Mouse (Mus musculus): ENCODE measurements around the gene Ankrd11. TPM values are rescaled to one million over a fixed set of nuclear protein-coding genes. Genes with fewer than 3 reads are reported as not detected.

Ankrd11 gene
- polyA plus RNA-seq, 1 experiment, result 32.5 TPM

- TF ChIP-seq MAX (IDR thresholded peaks at IDR 0.05) (no peak), CEBPB (IDR thresholded peaks at IDR 0.05; ENCODE audit: low read depth) (no peak), CTCF (IDR thresholded peaks at IDR 0.05; ENCODE audit: control insufficient read depth, insufficient read depth, insufficient read length) (no peak)
- Histone ChIP-seq H3ac (ENCODE audit: control insufficient read depth, insufficient read length, low read depth) (no peak overlapping the region), H3K36me3 (ENCODE audit: control insufficient read depth, insufficient read depth) (no peaks in the 10 kb centered on the region), H3K79me3 (ENCODE audit: low read depth) (peaks cover 93% of the 10 kb centered on the region), H3K4me3 (ENCODE audit: insufficient read depth, poor library complexity, severe bottlenecking) (no peak overlapping the region), H3K79me2 (ENCODE audit: control insufficient read depth, insufficient read depth) (peaks cover 100% of the 10 kb centered on the region), H3K27me3 (ENCODE audit: control insufficient read depth, insufficient read depth, insufficient read length) (no peaks in the 10 kb centered on the region)
Observed at GRCm38 (mm10) chr8:122986501-122987184, 55.4 kb downstream of the Ankrd11 start.

- H3K27me3 ChIP-seq (ENCODE audit: control insufficient read depth, insufficient read depth, insufficient read length), result no peaks in the 10 kb centered on the region
- H3ac ChIP-seq (ENCODE audit: control insufficient read depth, insufficient read length, low read depth), result no peak overlapping the region
- TF ChIP-seq MAX (IDR thresholded peaks at IDR 0.05) (no peak), CEBPB (IDR thresholded peaks at IDR 0.05; ENCODE audit: low read depth) (no peak), FOSL1 (IDR thresholded peaks at IDR 0.05; ENCODE audit: insufficient read depth, low read length, poor library complexity, severe bottlenecking) (no peak), USF1 (IDR thresholded peaks at IDR 0.05; ENCODE audit: low read depth) (no peak), CTCF (IDR thresholded peaks at IDR 0.05; ENCODE audit: control insufficient read depth, insufficient read depth, insufficient read length) (no peak), MYOD1 (IDR thresholded peaks at IDR 0.05; ENCODE audit: control insufficient read depth, insufficient read length, low read depth) (no peak), MYOG (IDR thresholded peaks at IDR 0.05; ENCODE audit: control insufficient read depth, extremely low read depth, insufficient read length) (no peak)
- peaks cover 95% of the 10 kb centered on the region for H3K79me3 ChIP-seq (ENCODE audit: low read depth)
- H3K4me3 ChIP-seq (ENCODE audit: insufficient read depth, poor library complexity, severe bottlenecking), result no peak overlapping the region
- H3K79me2 ChIP-seq (ENCODE audit: control insufficient read depth, insufficient read depth), result peaks cover 100% of the 10 kb centered on the region
- H3K36me3 ChIP-seq (ENCODE audit: control insufficient read depth, insufficient read depth), result no peaks in the 10 kb centered on the region
Observed at GRCm38 (mm10) chr8:122984175-122984574, 57.9 kb downstream of the Ankrd11 start.

- Histone ChIP-seq H3K4me3 (ENCODE audit: insufficient read depth, poor library complexity, severe bottlenecking) (no peak overlapping the region), H3ac (ENCODE audit: control insufficient read depth, insufficient read length, low read depth) (no peak overlapping the region), H3K36me3 (ENCODE audit: control insufficient read depth, insufficient read depth) (no peaks in the 10 kb centered on the region), H3K79me2 (ENCODE audit: control insufficient read depth, insufficient read depth) (peaks cover 100% of the 10 kb centered on the region), H3K27me3 (ENCODE audit: control insufficient read depth, insufficient read depth, insufficient read length) (no peaks in the 10 kb centered on the region), H3K79me3 (ENCODE audit: low read depth) (peaks cover 95% of the 10 kb centered on the region)
- TF ChIP-seq CEBPB (IDR thresholded peaks at IDR 0.05; ENCODE audit: low read depth), result no peak
- TF ChIP-seq MAX (IDR thresholded peaks at IDR 0.05), result no peak
- no peak for TF ChIP-seq MYOG (IDR thresholded peaks at IDR 0.05; ENCODE audit: control insufficient read depth, extremely low read depth, insufficient read length)
- no peak for TF ChIP-seq CTCF (IDR thresholded peaks at IDR 0.05; ENCODE audit: control insufficient read depth, insufficient read depth, insufficient read length)
- TF ChIP-seq FOSL1 (IDR thresholded peaks at IDR 0.05; ENCODE audit: insufficient read depth, low read length, poor library complexity, severe bottlenecking), result no peak
- TF ChIP-seq MYOD1 (IDR thresholded peaks at IDR 0.05; ENCODE audit: control insufficient read depth, insufficient read length, low read depth), result no peak
- no peak for TF ChIP-seq USF1 (IDR thresholded peaks at IDR 0.05; ENCODE audit: low read depth)
Observed at GRCm38 (mm10) chr8:122983178-122983942, 58.7 kb downstream of the Ankrd11 start.

GRCm38 (mm10) chr8:122981646-122982045, 60.4 kb downstream of the Ankrd11 start:
- Histone ChIP-seq H3K36me3 (ENCODE audit: control insufficient read depth, insufficient read depth) (peaks cover 3% of the 10 kb centered on the region), H3K27me3 (ENCODE audit: control insufficient read depth, insufficient read depth, insufficient read length) (no peaks in the 10 kb centered on the region), H3ac (ENCODE audit: control insufficient read depth, insufficient read length, low read depth) (no peak overlapping the region), H3K4me3 (ENCODE audit: insufficient read depth, poor library complexity, severe bottlenecking) (no peak overlapping the region), H3K79me3 (ENCODE audit: low read depth) (peaks cover 95% of the 10 kb centered on the region), H3K79me2 (ENCODE audit: control insufficient read depth, insufficient read depth) (peaks cover 100% of the 10 kb centered on the region)
- no peak for TF ChIP-seq MAX (IDR thresholded peaks at IDR 0.05)
- no peak for TF ChIP-seq CEBPB (IDR thresholded peaks at IDR 0.05; ENCODE audit: low read depth)
- no peak for TF ChIP-seq MYOG (IDR thresholded peaks at IDR 0.05; ENCODE audit: control insufficient read depth, extremely low read depth, insufficient read length)
- no peak for TF ChIP-seq CTCF (IDR thresholded peaks at IDR 0.05; ENCODE audit: control insufficient read depth, insufficient read depth, insufficient read length)
- TF ChIP-seq USF1 (IDR thresholded peaks at IDR 0.05; ENCODE audit: low read depth), result no peak
- TF ChIP-seq MYOD1 (IDR thresholded peaks at IDR 0.05; ENCODE audit: control insufficient read depth, insufficient read length, low read depth), result no peak
- no peak for TF ChIP-seq FOSL1 (IDR thresholded peaks at IDR 0.05; ENCODE audit: insufficient read depth, low read length, poor library complexity, severe bottlenecking)

- Histone ChIP-seq H3K27me3 (ENCODE audit: control insufficient read depth, insufficient read depth, insufficient read length) (no peaks in the 10 kb centered on the region), H3K79me2 (ENCODE audit: control insufficient read depth, insufficient read depth) (peaks cover 100% of the 10 kb centered on the region), H3K36me3 (ENCODE audit: control insufficient read depth, insufficient read depth) (peaks cover 3% of the 10 kb centered on the region), H3K79me3 (ENCODE audit: low read depth) (peaks cover 94% of the 10 kb centered on the region), H3K4me3 (ENCODE audit: insufficient read depth, poor library complexity, severe bottlenecking) (no peak overlapping the region), H3ac (ENCODE audit: control insufficient read depth, insufficient read length, low read depth) (no peak overlapping the region)
- TF ChIP-seq CEBPB (IDR thresholded peaks at IDR 0.05; ENCODE audit: low read depth) (no peak), MYOD1 (IDR thresholded peaks at IDR 0.05; ENCODE audit: control insufficient read depth, insufficient read length, low read depth) (no peak), FOSL1 (IDR thresholded peaks at IDR 0.05; ENCODE audit: insufficient read depth, low read length, poor library complexity, severe bottlenecking) (no peak), MYOG (IDR thresholded peaks at IDR 0.05; ENCODE audit: control insufficient read depth, extremely low read depth, insufficient read length) (no peak), MAX (IDR thresholded peaks at IDR 0.05) (no peak), CTCF (IDR thresholded peaks at IDR 0.05; ENCODE audit: control insufficient read depth, insufficient read depth, insufficient read length) (no peak), USF1 (IDR thresholded peaks at IDR 0.05; ENCODE audit: low read depth) (no peak)
Observed at GRCm38 (mm10) chr8:122979865-122980509, 62.1 kb downstream of the Ankrd11 start.

Data from C2C12 (cell line).